Mouse (Mus musculus) liver, postnatal 0 days (tissue): ENCODE results near the gene Timp2. TPM values are rescaled to one million over a fixed set of nuclear protein-coding genes. Genes with fewer than 3 reads are reported as not detected.

Experiments
- ATAC-seq: fragments of 200-750 bp; cut with Nextera tagmentation; 2 replicates; pipeline ENCODE4 v1.8.0; 2017; ENCODE audit warnings: mild to moderate bottlenecking, moderate library complexity
- DNase-seq: peaks from one replicate; pipeline ENCODE4 v3.0.0-alpha.2; 2016
- H3K27ac ChIP-seq: fragments of 300-500 bp; sonication (generic); 2 replicates; pipeline ENCODE4 v1.5.1; 2014; ENCODE audit warnings: antibody characterized with exemption, moderate library complexity, mild to moderate bottlenecking, low read depth
- H3K27me3 ChIP-seq: fragments of 300-500 bp; sonication (generic); 2 replicates; pipeline ENCODE4 v1.6.1; 2014; ENCODE audit warnings: low read length, control low read depth, mixed read lengths; ENCODE audit not compliant: insufficient read depth
- H3K36me3 ChIP-seq: fragments of 300-500 bp; sonication (generic); replicated peaks from 2 replicates; pipeline ENCODE4 v1.6.1; 2014; ENCODE audit warnings: mild to moderate bottlenecking, control low read depth, low read length, moderate library complexity, mixed read lengths; ENCODE audit not compliant: insufficient read depth
- H3K4me1 ChIP-seq: fragments of 300-500 bp; sonication (generic); 2 replicates; pipeline ENCODE4 v1.6.1; 2014; ENCODE audit warnings: antibody characterized with exemption, mild to moderate bottlenecking, control low read depth; ENCODE audit not compliant: insufficient read depth
- H3K4me2 ChIP-seq: fragments of 300-500 bp; sonication (generic); 2 replicates; pipeline ENCODE4 v1.6.1; 2014; ENCODE audit warnings: low read depth, mild to moderate bottlenecking, low read length, moderate library complexity, mixed read lengths
- H3K4me3 ChIP-seq: fragments of 300-500 bp; sonication (generic); 2 replicates; pipeline ENCODE4 v1.5.1; 2014; ENCODE audit warnings: low read depth, low read length
- H3K9ac ChIP-seq: fragments of 300-500 bp; sonication (generic); replicated peaks from 2 replicates; pipeline ENCODE4 v1.6.1; 2014; ENCODE audit warnings: mild to moderate bottlenecking, moderate library complexity
- H3K9me3 ChIP-seq: fragments of 300-500 bp; sonication (generic); 2 replicates; pipeline ENCODE4 v1.6.1; 2016; ENCODE audit warnings: mild to moderate bottlenecking, control low read depth, low read length, mixed read lengths
- CTCF ChIP-seq: sonication (generic); IDR thresholded peaks from 2 replicates; pipeline ENCODE4 v1.5.1; 2016; ENCODE audit warnings: antibody characterized with exemption, low read depth
- EP300 ChIP-seq: IDR thresholded peaks from 2 replicates; pipeline ENCODE4 v1.6.1; 2016; ENCODE audit warnings: antibody characterized with exemption, low read depth, mild to moderate bottlenecking
- WGBS: fragments of 180-500 bp; shearing (Covaris S2); extraction: QIAGEN DNeasy Blood & Tissue Kit; methylation state at CpG from one replicate; pipeline ENCODE4 v1.1.7; 2014; ENCODE audit not compliant: insufficient replicate concordance; 5-methylcytosine and 5-hydroxymethylcytosine counted together
- polyA plus RNA-seq: library from polyadenylated mRNA; unstranded; fragments of >200 nt; fragmentation: Nextera tagmentation; extraction: Ambion mirVana; gene quantifications from 2 replicates; pipeline ENCODE4 v1.2.1, GENCODE M21; 2015

The Timp2 gene
- polyA plus RNA-seq, 1 experiment from 2014 or later, result 8.4 TPM

- Histone ChIP-seq H3K4me1 (peaks cover 2% of the 10 kb centered on the region; the same call in 1 of the 2 replicates), H3K9ac (no peak overlapping the region), H3K4me2 (no peak overlapping the region), H3K4me3 (no peak overlapping the region), H3K36me3 (peaks cover 34% of the 10 kb centered on the region), H3K27ac (no peak overlapping the region), H3K9me3 (no peaks in the 10 kb centered on the region), H3K27me3 (no peaks in the 10 kb centered on the region)
- no peak for DNase-seq
- TF ChIP-seq CTCF, result no peak
- WGBS, result 77% methylated on average over 7 of the region's 7 CpGs
- ATAC-seq, result no peak
These were observed 99.2 kb downstream of the Timp2 start for GRCm38 (mm10) chr11:118256371-118256770.

- ATAC-seq, result peak; percentile 32; the same call in 1 of the 2 replicates
- Histone ChIP-seq H3K27ac (peak overlapping the region; percentile 51; the same call in 1 of the 2 replicates), H3K27me3 (no peaks in the 10 kb centered on the region), H3K4me2 (no peak overlapping the region), H3K36me3 (peaks cover 17% of the 10 kb centered on the region), H3K4me3 (no peak overlapping the region), H3K4me1 (peaks cover 4% of the 10 kb centered on the region), H3K9me3 (no peaks in the 10 kb centered on the region), H3K9ac (no peak overlapping the region)
- TF ChIP-seq CTCF, result no peak
- DNase-seq, result peak; percentile 43
- 48% methylated on average over 15 of the region's 15 CpGs for WGBS
These were observed 101.2 kb downstream of the Timp2 start for GRCm38 (mm10) chr11:118254159-118254951.

GRCm38 (mm10) chr11:118253447-118254158 lies 101.9 kb downstream of the Timp2 start:
- DNase-seq (no peak), ATAC-seq (no peak)
- peaks cover 9% of the 10 kb centered on the region for H3K4me1 ChIP-seq
- no peak overlapping the region for H3K9ac ChIP-seq
- 73% methylated on average over 7 of the region's 7 CpGs for WGBS
- H3K27me3 ChIP-seq, result no peaks in the 10 kb centered on the region
- H3K4me2 ChIP-seq, result no peak overlapping the region
- TF ChIP-seq CTCF (no peak), EP300 (no peak)
- H3K4me3 ChIP-seq, result no peak overlapping the region
- peaks cover 10% of the 10 kb centered on the region; the same call in 1 of the 2 replicates for H3K36me3 ChIP-seq
- no peaks in the 10 kb centered on the region for H3K9me3 ChIP-seq
- H3K27ac ChIP-seq, result peak overlapping the region; percentile 51; the same call in 1 of the 2 replicates

Other genes with a start within 250 kb of the Timp2 start
- 0.06 and 0.11 TPM in 2 replicates for gene Dnah17, start 225.1 kb downstream of the Timp2 start, polyA plus RNA-seq
- 7.0 and 7.9 TPM in 2 replicates for gene Cyth1, start 107.1 kb downstream of the Timp2 start, polyA plus RNA-seq
- 3.2 and 3.8 TPM in 2 replicates for gene Usp36, start 65.5 kb downstream of the Timp2 start, polyA plus RNA-seq
- 0.05 TPM in 1 of 2 replicates, not detected in the other for gene Cep295nl, start 13.2 kb downstream of the Timp2 start, polyA plus RNA-seq
- 68.3 and 74.1 TPM in 2 replicates for gene Lgals3bp, start 46.4 kb upstream of the Timp2 start, polyA plus RNA-seq
- 7.5 and 7.8 TPM in 2 replicates for gene Cant1, start 63.3 kb upstream of the Timp2 start, polyA plus RNA-seq
- 5.8 and 5.9 TPM in 2 replicates for gene C1qtnf1, start 72.5 kb upstream of the Timp2 start, polyA plus RNA-seq
- gene Engase, start 121.1 kb upstream of the Timp2 start, polyA plus RNA-seq, result 4.9 and 5.6 TPM in 2 replicates